Mouse (Mus musculus) thymus, postnatal 0 days (tissue): ENCODE measurements around the gene Kras. TPM values are rescaled to one million over a fixed set of nuclear protein-coding genes. Genes with fewer than 3 reads are reported as not detected.

Source experiments
- DNase-seq: peaks from one replicate; pipeline ENCODE4 v3.0.0-alpha.2; 2015; ENCODE audit warnings: low spot score
- polyA plus RNA-seq: library from polyadenylated mRNA; unstranded; fragments of >200 nt; fragmentation: Nextera tagmentation; extraction: Ambion mirVana; gene quantifications from 2 replicates; pipeline ENCODE4 v1.2.1, GENCODE M21; 2015

Kras gene
- polyA plus RNA-seq, 1 experiment from 2014 or later: 134 TPM

DNA sequence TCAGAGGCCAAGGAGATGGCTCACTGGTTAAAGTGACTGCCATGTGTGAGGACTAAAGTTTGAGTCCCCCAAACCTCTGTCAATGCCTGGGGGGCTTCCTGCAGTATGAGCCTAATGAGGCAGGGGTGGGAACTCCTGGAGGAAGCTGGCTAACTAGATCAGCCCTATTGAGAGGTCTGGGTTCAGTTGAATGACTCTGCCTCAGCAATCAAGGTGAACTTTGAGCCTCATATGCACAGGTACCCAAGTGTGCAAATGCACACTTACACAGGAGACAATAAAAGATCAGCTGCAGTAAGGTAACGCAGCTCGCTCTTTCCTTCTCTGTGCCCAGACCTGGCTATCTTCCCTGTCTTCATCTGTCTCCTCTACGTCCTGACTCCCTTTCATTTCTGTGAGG, 57.0 kb downstream of the Kras start:
- no peak for DNase-seq

DNA sequence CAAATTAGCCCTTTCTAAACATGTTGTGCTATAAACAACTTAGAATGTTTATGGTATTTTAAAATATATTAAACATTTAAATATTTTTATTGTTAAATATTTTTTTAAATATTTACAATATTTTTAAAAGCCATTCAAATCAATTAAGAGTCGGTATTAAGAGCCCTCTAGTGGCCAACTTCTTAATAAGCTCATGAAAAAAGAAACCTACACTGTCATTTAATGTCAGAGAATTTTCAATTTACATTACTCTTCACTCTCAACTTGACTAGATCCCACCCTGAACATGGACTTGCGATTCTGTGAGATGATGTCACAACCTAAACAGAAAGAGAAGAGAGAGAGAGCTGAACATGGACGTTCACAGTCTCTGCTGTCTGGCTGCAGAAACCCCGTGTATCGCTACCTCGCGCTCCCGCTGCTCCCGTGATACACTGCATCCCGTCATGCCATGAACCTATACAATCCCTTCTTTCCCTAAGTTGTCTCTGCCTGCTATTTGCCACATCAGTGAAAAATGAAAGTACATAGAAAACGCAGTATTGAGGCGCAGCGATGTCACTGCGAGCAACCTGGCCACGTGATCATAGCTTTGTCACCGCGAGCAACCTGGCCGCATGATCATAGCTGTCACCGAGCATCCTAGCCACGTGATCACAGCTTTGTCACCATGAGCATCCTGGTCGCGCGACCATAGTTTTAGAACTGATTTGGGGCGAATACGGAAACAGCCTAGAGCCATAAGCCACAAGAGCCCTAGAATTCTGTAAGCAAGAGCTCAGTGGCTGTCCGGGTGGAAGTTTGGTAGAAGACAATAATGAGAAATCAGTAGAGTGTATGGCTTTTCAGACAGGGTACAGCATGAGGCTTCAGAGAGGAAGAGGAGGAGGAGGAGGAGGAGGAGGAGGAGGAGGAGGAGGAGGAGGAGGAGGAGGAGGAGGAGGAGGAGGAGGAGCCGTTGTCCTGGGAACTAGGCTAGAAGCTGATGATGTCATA, 62.6 kb downstream of the Kras start:
- DNase-seq: peak; percentile 44

DNA sequence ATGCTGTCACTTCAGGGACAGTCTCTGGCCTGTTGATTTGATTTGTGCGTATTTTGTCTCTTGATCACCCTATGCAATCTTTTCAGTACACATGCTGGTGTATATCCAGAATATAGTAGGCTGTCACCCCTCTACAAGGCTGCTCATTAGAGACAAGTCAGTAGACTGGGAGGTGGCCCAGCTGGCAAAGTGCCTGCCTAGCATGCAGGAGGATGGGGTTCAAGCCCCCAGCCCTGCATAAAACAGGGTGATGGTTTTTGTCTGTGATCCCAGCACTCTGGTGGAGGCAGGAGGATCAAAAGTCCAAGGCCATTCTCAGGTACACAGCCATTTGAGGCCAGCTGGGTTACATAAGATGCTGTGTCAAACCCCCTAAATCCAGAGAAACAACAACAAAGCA, 63.9 kb downstream of the Kras start:
- DNase-seq: no peak

DNA sequence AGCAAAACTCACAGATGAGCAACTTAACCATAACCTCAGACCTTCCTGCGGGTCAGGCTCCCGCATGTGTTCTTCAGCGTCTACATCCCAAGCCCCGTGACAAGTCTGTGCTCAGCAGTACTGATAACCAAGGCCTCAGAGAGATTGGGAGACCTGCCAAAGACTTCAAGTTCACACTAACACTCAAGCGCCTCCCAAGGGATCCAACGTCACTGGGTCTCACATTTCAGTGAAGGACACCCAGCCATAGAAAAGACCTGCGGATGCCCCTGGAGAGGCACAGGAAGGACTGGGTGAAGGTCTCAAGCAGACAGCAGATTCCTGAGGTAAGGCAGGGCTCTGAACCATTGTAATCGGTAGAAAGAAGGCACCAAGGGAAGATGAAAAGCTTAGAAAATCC, 68.0 kb downstream of the Kras start:
- DNase-seq: no peak

DNA sequence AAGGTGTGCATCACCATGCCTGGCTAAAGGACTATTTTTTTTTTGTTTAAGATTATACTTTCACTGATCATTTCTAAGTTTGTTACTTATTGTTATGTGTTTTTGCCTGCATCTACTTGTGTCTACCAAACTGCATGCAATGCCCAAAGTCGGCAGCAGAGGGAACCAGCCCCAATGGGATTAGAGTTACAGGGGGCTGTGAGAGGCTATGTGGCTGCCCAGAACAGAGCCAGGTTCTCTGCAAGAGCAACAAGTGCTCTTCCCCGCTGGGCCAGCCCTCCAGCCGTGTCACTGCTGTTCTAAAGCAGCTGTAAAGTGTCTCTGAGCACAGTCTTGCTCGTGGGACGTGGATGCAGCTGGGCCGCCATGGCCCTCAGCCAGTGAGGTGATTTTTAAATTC, 70.4 kb downstream of the Kras start:
- peak; percentile 80 for DNase-seq

DNA sequence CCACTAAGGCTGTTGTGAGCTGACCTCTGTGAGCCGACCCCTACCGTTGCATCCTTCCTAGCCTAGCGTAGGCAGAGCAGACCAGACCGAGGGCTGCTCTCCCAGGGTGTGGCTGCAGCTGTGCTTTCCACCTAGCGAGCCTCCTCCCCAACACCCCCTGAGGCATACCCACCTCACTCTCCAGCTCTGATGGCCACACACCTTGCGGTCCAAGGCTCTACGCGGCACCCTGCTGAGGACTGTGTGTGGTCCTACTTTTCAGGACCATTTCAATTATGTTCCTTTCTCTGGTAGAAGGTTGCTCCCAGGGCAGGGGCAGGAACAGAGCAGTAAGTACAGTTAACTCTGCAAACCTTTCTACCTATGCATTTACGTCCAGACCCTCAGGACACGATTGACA, 73.6 kb downstream of the Kras start:
- DNase-seq: no peak

DNA sequence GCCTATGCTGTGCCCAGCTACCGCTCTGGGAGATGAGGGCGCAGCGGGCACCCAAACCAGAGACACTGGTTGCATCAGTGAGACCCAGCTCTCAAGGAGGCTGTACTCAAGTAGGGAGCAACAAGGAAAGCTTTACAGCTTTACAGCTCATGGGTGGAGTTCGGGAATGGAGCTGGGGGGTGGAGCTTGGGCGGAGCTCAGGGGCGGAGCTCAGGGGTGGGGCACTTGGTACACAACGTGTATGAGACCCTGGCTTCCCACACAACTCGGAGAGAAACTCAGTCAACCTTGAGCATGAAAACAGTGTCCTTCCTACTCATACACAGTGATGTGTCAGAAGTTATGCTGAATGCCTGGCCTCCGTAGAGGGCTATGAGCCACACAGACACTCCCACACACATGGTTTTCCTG, 74.5 kb downstream of the Kras start:
- no peak for DNase-seq

DNA sequence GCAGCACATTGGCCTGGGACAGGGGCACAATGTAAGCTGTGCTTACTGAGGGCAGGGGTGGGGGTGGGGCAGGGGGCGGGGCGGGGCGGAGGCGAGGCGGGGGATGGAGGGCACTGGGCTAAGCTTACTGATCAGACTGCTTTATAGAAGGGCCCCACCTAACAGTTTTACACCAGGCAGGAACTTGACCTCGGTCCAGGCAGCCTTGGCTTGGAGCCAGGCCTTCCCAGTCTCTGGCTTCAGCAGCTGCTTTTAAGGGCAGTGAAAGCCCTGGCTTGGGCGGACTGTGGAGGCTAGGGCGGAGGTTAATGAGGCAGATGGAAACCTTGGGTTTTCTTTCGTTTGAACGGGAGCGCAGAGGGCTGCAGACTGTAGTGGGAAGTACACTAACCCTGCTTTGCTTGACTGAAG, 76.3 kb downstream of the Kras start:
- no peak for DNase-seq

DNA sequence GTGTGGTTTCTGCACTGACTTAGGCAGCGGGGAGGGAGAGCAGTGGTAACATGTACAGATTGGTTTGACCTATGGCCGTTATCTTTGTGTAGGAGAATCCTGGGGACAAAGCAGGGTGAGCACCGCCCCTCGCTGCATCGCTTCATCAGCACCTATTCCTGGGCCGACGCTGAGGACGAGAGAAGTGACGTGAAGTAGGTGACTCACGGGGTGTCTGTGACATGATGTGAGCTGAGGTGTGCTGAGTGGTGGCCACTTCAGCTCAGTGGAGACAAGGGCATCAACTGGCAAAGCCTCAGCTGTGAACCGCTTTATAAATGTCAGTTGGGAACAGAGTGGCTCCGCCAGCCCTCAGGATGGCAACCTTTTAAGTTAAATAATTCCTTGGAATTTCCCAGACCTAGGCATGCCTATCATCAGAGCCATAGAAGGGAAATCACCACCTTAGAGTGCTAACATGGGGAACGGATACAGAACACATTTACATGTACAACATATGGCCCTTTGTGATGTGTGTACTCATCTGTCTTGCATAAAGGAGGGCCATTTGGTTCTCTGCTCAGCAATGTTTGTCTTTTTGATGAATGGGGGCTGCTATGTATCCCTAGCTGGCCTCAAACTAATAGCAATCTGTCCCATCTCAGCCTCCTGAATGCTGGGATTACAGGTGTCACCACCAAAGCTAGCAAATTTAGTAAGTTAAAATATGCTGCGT, 78.0 kb downstream of the Kras start:
- no peak for DNase-seq

Other genes with a start within 250 kb of the Kras start
- 8.9 and 11.8 TPM in 2 replicates for gene Bcat1, start 174.1 kb downstream of the Kras start, polyA plus RNA-seq
- 178 TPM in 2 replicates for gene Lrmp, start 134.6 kb downstream of the Kras start, polyA plus RNA-seq
- 0.51 and 0.78 TPM in 2 replicates for gene Casc1, start 39.2 kb downstream of the Kras start, polyA plus RNA-seq
- gene Etfrf1, start 39.1 kb downstream of the Kras start, polyA plus RNA-seq: 27.7 and 29.7 TPM in 2 replicates